Mouse (Mus musculus) C2C12 (cell line): ENCODE results near the gene Caprin2.

Experiments
- CEBPB ChIP-seq: IDR thresholded peaks from one replicate; pipeline ENCODE4 v1.6.1; 2011; ENCODE audit warnings: low read depth, mild to moderate bottlenecking, control low read depth, moderate library complexity
- CTCF ChIP-seq: IDR thresholded peaks from one replicate; pipeline ENCODE4 v1.5.1; 2011; ENCODE audit not compliant: control insufficient read depth, insufficient read depth, insufficient read length
- FOSL1 ChIP-seq: IDR thresholded peaks from one replicate; pipeline ENCODE4 v1.8.0; 2011; ENCODE audit warnings: mild to moderate bottlenecking, low read length; ENCODE audit not compliant: poor library complexity, insufficient read depth, severe bottlenecking
- MAX ChIP-seq: IDR thresholded peaks from one replicate; pipeline ENCODE4 v1.6.1; 2011; ENCODE audit warnings: mild to moderate bottlenecking, control low read depth
- MYOD1 ChIP-seq: IDR thresholded peaks from one replicate; pipeline ENCODE4 v1.6.1; 2011; ENCODE audit warnings: low read depth; ENCODE audit not compliant: control insufficient read depth, insufficient read length
- MYOG ChIP-seq: IDR thresholded peaks from one replicate; pipeline ENCODE4 v1.6.1; 2011; ENCODE audit not compliant: control insufficient read depth, insufficient read length; ENCODE audit errors: extremely low read depth

DNA sequence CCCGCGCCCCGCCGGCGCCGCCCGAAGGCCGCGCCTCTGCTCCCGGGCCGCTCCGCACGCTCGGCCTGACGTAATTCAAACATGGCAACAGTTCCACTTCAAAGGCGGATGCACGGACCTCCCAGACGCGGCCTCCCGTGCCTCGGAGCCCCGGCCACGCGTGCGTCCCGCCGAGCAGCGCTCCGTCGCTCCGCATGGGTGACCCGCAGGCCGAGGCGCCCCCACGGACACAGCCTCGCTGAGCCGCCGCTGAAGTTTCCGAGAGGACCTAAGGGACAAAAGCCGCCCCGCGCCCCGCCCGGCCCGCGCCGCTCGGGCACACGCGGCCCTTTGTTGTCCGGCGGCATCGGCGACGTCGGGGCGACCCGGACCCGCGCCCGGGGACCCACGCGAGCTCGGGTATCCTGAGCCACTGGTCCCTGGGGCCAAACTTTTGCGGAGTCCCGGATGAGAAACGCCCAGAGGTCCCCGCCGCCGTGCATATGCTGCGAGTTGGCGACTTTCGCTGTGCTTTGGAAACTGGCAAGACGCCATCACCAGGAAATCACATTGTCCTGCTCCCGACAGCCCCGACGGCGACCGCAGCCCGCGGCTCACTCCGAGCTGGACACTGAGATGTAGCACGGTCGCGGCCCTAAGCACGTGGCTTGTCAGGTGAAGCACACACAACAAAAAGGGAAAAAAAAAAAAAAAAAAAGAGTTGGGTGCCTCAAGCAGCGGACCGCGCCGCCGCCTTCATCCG is 48.9 kb upstream of the Caprin2 start:
- TF ChIP-seq CTCF (no peak), CEBPB (no peak), MYOD1 (no peak), FOSL1 (no peak), MYOG (no peak), MAX (peak; percentile 73)
